Mouse (Mus musculus): ENCODE measurements around the gene Smg6. TPM values are rescaled to one million over a fixed set of nuclear protein-coding genes. Genes with fewer than 3 reads are reported as not detected.

The Smg6 gene
- polyA plus RNA-seq, 1 experiment = 25.3 TPM

GRCm38 (mm10) chr11:75210755-75211154 lies 285.1 kb downstream of the Smg6 start:
- Histone ChIP-seq H3K9ac (ENCODE audit: low read depth, poor library complexity, severe bottlenecking) (no peak overlapping the region), H3K4me3 (ENCODE audit: low read depth, low read length) (no peak overlapping the region), H3K27me3 (ENCODE audit: control insufficient read depth, insufficient read depth, low read length, poor library complexity, severe bottlenecking) (no peaks in the 10 kb centered on the region), H3K4me1 (ENCODE audit: control insufficient read depth, insufficient read depth, low read length) (peaks cover 8% of the 10 kb centered on the region), H3K27ac (ENCODE audit: insufficient read depth, low read length) (no peak overlapping the region), H3K36me3 (ENCODE audit: control insufficient read depth, insufficient read depth, low read length, poor library complexity, severe bottlenecking) (no peaks in the 10 kb centered on the region), H3K9me3 (replicated peaks; ENCODE audit: control insufficient read depth, insufficient read depth, low read length, poor library complexity, severe bottlenecking) (no peaks in the 10 kb centered on the region)
- TF ChIP-seq EP300 (IDR thresholded peaks at IDR 0.05; ENCODE audit: insufficient read depth, low read depth, low read length) (no peak), CTCF (IDR thresholded peaks at IDR 0.05; ENCODE audit: low read depth, low read length) (no peak), POLR2A (IDR thresholded peaks at IDR 0.05; ENCODE audit: insufficient read depth, low read length) (no peak)

GRCm38 (mm10) chr11:75212031-75212667 lies 286.5 kb downstream of the Smg6 start:
- no peak for TF ChIP-seq EP300 (IDR thresholded peaks at IDR 0.05; ENCODE audit: insufficient read depth, low read depth, low read length)
- TF ChIP-seq CTCF (IDR thresholded peaks at IDR 0.05; ENCODE audit: low read depth, low read length) = no peak
- TF ChIP-seq POLR2A (IDR thresholded peaks at IDR 0.05; ENCODE audit: insufficient read depth, low read length) = no peak
- Histone ChIP-seq H3K4me3 (ENCODE audit: low read depth, low read length) (no peak overlapping the region), H3K36me3 (ENCODE audit: control insufficient read depth, insufficient read depth, low read length, poor library complexity, severe bottlenecking) (no peaks in the 10 kb centered on the region), H3K9me3 (replicated peaks; ENCODE audit: control insufficient read depth, insufficient read depth, low read length, poor library complexity, severe bottlenecking) (no peaks in the 10 kb centered on the region), H3K27me3 (ENCODE audit: control insufficient read depth, insufficient read depth, low read length, poor library complexity, severe bottlenecking) (no peaks in the 10 kb centered on the region), H3K27ac (ENCODE audit: insufficient read depth, low read length) (no peak overlapping the region), H3K9ac (ENCODE audit: low read depth, poor library complexity, severe bottlenecking) (no peak overlapping the region), H3K4me1 (ENCODE audit: control insufficient read depth, insufficient read depth, low read length) (peaks cover 4% of the 10 kb centered on the region)

- no peak for TF ChIP-seq POLR2A (IDR thresholded peaks at IDR 0.05; ENCODE audit: insufficient read depth, low read length)
- no peak for TF ChIP-seq CTCF (IDR thresholded peaks at IDR 0.05; ENCODE audit: low read depth, low read length)
- no peak for TF ChIP-seq EP300 (IDR thresholded peaks at IDR 0.05; ENCODE audit: insufficient read depth, low read depth, low read length)
- Histone ChIP-seq H3K4me1 (ENCODE audit: control insufficient read depth, insufficient read depth, low read length) (peaks cover 4% of the 10 kb centered on the region), H3K36me3 (ENCODE audit: control insufficient read depth, insufficient read depth, low read length, poor library complexity, severe bottlenecking) (no peaks in the 10 kb centered on the region), H3K27me3 (ENCODE audit: control insufficient read depth, insufficient read depth, low read length, poor library complexity, severe bottlenecking) (no peaks in the 10 kb centered on the region), H3K9me3 (replicated peaks; ENCODE audit: control insufficient read depth, insufficient read depth, low read length, poor library complexity, severe bottlenecking) (no peaks in the 10 kb centered on the region), H3K9ac (ENCODE audit: low read depth, poor library complexity, severe bottlenecking) (no peak overlapping the region), H3K27ac (ENCODE audit: insufficient read depth, low read length) (no peak overlapping the region), H3K4me3 (ENCODE audit: low read depth, low read length) (no peak overlapping the region)
Observed at GRCm38 (mm10) chr11:75212876-75213275, 287.3 kb downstream of the Smg6 start.

GRCm38 (mm10) chr11:75213372-75214080 lies 287.9 kb downstream of the Smg6 start:
- Histone ChIP-seq H3K27me3 (ENCODE audit: control insufficient read depth, insufficient read depth, low read length, poor library complexity, severe bottlenecking) (no peaks in the 10 kb centered on the region), H3K27ac (ENCODE audit: insufficient read depth, low read length) (no peak overlapping the region), H3K9me3 (replicated peaks; ENCODE audit: control insufficient read depth, insufficient read depth, low read length, poor library complexity, severe bottlenecking) (no peaks in the 10 kb centered on the region), H3K9ac (ENCODE audit: low read depth, poor library complexity, severe bottlenecking) (peak overlapping the region; percentile 24), H3K4me3 (ENCODE audit: low read depth, low read length) (peak overlapping the region; percentile 14; the same call in 1 of the 2 replicates), H3K36me3 (ENCODE audit: control insufficient read depth, insufficient read depth, low read length, poor library complexity, severe bottlenecking) (no peaks in the 10 kb centered on the region), H3K4me1 (ENCODE audit: control insufficient read depth, insufficient read depth, low read length) (peaks cover 4% of the 10 kb centered on the region)
- TF ChIP-seq POLR2A (IDR thresholded peaks at IDR 0.05; ENCODE audit: insufficient read depth, low read length) (no peak), EP300 (IDR thresholded peaks at IDR 0.05; ENCODE audit: insufficient read depth, low read depth, low read length) (no peak), CTCF (IDR thresholded peaks at IDR 0.05; ENCODE audit: low read depth, low read length) (no peak)

Other genes starting within 250 kb of the Smg6 start
- 120 and 137 TPM in 2 replicates for gene Pafah1b1, start 201.2 kb upstream of the Smg6 start, polyA plus RNA-seq (2011; ENCODE audit: insufficient read depth, insufficient read length, low read depth, missing spikeins)
- 65.4 and 66.2 TPM in 2 replicates for gene Mettl16, start 155.0 kb upstream of the Smg6 start, polyA plus RNA-seq (2011; ENCODE audit: insufficient read depth, insufficient read length, low read depth, missing spikeins)
- gene Mnt, start 94.9 kb upstream of the Smg6 start, polyA plus RNA-seq (2011; ENCODE audit: insufficient read depth, insufficient read length, low read depth, missing spikeins) = 15.4 and 17.1 TPM in 2 replicates
- 17.4 and 21.2 TPM in 2 replicates for gene Sgsm2, start 28.8 kb upstream of the Smg6 start, polyA plus RNA-seq (2011; ENCODE audit: insufficient read depth, insufficient read length, low read depth, missing spikeins)
- 100 and 105 TPM in 2 replicates for gene Tsr1, start 27.8 kb upstream of the Smg6 start, polyA plus RNA-seq (2011; ENCODE audit: insufficient read depth, insufficient read length, low read depth, missing spikeins)
- gene Srr, start 125 bp downstream of the Smg6 start, polyA plus RNA-seq (2011; ENCODE audit: insufficient read depth, insufficient read length, low read depth, missing spikeins) = 12.7 and 13.6 TPM in 2 replicates
- gene Hic1, start 243.7 kb downstream of the Smg6 start, polyA plus RNA-seq (2011; ENCODE audit: insufficient read depth, insufficient read length, low read depth, missing spikeins) = 0.28 and 0.38 TPM in 2 replicates

All from ES-Bruce4 (cell line).